Mouse (Mus musculus) heart, embryonic 13.5 days (tissue): Measurements from ENCODE around the gene Sox5. TPM values are rescaled to one million over a fixed set of nuclear protein-coding genes. Genes with fewer than 3 reads are reported as not detected.

ENCODE experiments used
- ATAC-seq: fragments of 200-750 bp; cut with Nextera tagmentation; 2 replicates; pipeline ENCODE4 v1.8.0; 2017; ENCODE audit warnings: moderate TSS enrichment; ENCODE audit not compliant: insufficient number of reproducible peaks, low FRiP score, low TSS enrichment; ENCODE audit errors: extremely low read depth
- H3K27ac ChIP-seq: fragments of 300-500 bp; sonication (generic); replicated peaks from 2 replicates; pipeline ENCODE4 v1.5.1; 2015; ENCODE audit warnings: moderate library complexity, mild to moderate bottlenecking, inconsistent platforms
- H3K27me3 ChIP-seq: fragments of 300-500 bp; sonication (generic); replicated peaks from 2 replicates; pipeline ENCODE4 v1.6.1; 2015; ENCODE audit warnings: mild to moderate bottlenecking, inconsistent platforms
- H3K36me3 ChIP-seq: fragments of 300-500 bp; sonication (generic); 2 replicates; pipeline ENCODE4 v1.6.1; 2015; ENCODE audit warnings: mild to moderate bottlenecking, inconsistent platforms
- H3K4me1 ChIP-seq: fragments of 300-500 bp; sonication (generic); 2 replicates; pipeline ENCODE4 v1.6.1; 2015; ENCODE audit warnings: inconsistent platforms
- H3K4me2 ChIP-seq: fragments of 300-500 bp; sonication (generic); 2 replicates; pipeline ENCODE4 v1.6.1; 2015; ENCODE audit warnings: inconsistent platforms, mild to moderate bottlenecking, moderate library complexity
- H3K4me3 ChIP-seq: fragments of 300-500 bp; sonication (generic); 2 replicates; pipeline ENCODE4 v1.5.1; 2015; ENCODE audit warnings: moderate library complexity, mild to moderate bottlenecking, inconsistent platforms
- H3K9ac ChIP-seq: fragments of 300-500 bp; sonication (generic); 2 replicates; pipeline ENCODE4 v1.6.1; 2015; ENCODE audit warnings: inconsistent platforms, mild to moderate bottlenecking, moderate library complexity
- H3K9me3 ChIP-seq: fragments of 300-500 bp; sonication (generic); 2 replicates; pipeline ENCODE4 v1.6.1; 2016; ENCODE audit warnings: inconsistent platforms
- WGBS: fragments of 180-500 bp; shearing (Covaris S2); methylation state at CpG from one replicate; pipeline ENCODE4 v1.1.7; 2015; ENCODE audit warnings: mixed read lengths; 5-methylcytosine and 5-hydroxymethylcytosine counted together
- polyA plus RNA-seq: library from polyadenylated mRNA; unstranded; fragments of >200 nt; fragmentation: Nextera tagmentation; extraction: Ambion mirVana; gene quantifications from 2 replicates; pipeline ENCODE4 v1.2.1, GENCODE M21; 2015

The Sox5 gene
- polyA plus RNA-seq, 1 experiment from 2014 or later, result 12.1 TPM

DNA sequence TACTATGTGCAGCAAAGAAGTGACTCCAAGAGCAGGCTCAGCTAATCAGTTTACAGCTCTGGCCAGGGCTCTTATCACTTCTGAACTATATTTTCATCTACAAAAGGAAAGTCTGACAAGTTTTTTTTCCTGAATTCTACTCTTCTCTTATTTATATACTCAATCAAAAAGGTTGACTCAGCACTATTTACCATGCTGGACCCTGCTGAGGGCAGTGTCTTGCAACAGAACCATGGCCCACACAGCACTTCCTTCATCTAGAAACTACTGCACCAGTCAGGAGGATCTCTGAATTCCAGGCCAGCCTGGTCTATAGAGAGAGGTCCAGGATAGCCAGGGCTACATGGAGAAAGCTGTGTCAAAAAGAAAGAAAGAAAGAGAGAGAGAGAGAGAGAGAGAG is 771.5 kb downstream of the Sox5 start:
- no peak for ATAC-seq
- Histone ChIP-seq H3K27ac (no peak overlapping the region), H3K4me2 (no peak overlapping the region), H3K4me1 (no peaks in the 10 kb centered on the region; the same call in 1 of the 2 replicates), H3K27me3 (no peaks in the 10 kb centered on the region), H3K36me3 (peaks cover 3% of the 10 kb centered on the region; the same call in 1 of the 2 replicates), H3K9ac (no peak overlapping the region), H3K4me3 (no peak overlapping the region), H3K9me3 (no peaks in the 10 kb centered on the region)

DNA sequence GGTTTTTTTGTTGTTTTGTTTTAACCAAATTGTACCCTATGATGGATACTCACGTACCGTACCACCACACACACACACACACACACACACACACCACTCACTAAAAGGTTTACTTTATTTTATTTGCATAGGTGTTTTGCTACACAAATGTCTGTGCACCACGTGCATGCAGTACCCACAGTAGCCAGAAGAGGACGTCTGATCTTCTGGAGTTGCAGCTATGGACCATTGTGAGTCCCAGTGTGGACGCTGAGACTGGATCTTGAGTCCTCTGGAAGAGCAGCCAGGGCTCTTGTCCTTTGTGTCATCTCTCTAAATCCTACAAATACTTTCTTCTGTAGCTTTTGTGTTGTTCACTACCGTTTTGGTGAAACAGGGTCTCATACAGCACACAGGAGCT is 776.6 kb downstream of the Sox5 start:
- H3K9ac ChIP-seq, result no peak overlapping the region
- H3K4me2 ChIP-seq, result no peak overlapping the region
- H3K27me3 ChIP-seq, result no peaks in the 10 kb centered on the region
- no peak overlapping the region for H3K27ac ChIP-seq
- H3K4me1 ChIP-seq, result no peaks in the 10 kb centered on the region
- ATAC-seq, result no peak
- H3K4me3 ChIP-seq, result no peak overlapping the region
- H3K9me3 ChIP-seq, result no peaks in the 10 kb centered on the region
- WGBS, result 84% methylated on average over 6 of the region's 6 CpGs
- no peaks in the 10 kb centered on the region for H3K36me3 ChIP-seq

DNA sequence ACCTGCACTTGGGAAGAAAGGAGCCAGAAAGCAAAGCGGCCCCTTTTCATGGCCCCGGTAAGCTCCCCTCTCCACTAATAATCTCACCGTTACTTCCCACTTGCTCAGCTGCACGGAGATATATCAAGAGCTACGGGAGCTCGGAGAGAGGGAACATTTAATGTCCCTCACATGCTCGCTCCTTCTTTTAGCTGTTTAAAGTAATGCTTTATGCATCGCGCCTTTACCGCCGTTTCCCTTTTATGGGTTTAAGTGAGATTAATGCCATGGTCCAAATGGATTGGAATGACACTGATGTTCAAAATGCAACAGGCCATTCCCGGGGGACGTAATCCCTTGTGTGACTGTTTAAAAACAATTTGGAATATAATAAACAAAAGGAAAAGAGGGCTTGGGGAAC is 783.6 kb downstream of the Sox5 start:
- Histone ChIP-seq H3K27ac (no peak overlapping the region), H3K27me3 (no peaks in the 10 kb centered on the region), H3K9ac (no peak overlapping the region), H3K4me2 (no peak overlapping the region), H3K9me3 (no peaks in the 10 kb centered on the region), H3K4me3 (no peak overlapping the region), H3K36me3 (no peaks in the 10 kb centered on the region), H3K4me1 (peaks cover 10% of the 10 kb centered on the region)
- ATAC-seq, result no peak
- WGBS, result 79% methylated on average over 13 of the region's 13 CpGs

DNA sequence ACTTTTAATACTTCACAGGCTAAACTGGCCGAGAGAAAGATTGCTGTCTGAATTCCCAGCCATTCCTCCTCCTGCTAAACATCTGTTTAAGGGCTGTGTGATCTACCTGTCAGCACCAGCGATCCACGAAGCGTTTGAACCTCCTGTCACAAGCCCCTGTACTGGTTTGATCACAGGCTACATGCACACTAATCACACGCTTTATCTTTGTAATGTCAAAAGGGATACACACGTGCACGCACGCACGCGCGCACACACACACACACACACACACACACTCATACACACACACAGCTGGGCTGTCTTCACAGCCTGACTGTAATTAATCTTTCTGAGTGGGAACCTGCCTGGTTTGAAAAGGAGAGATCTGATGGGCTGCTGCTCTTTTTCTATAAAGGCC is 784.2 kb downstream of the Sox5 start:
- Histone ChIP-seq H3K9me3 (no peaks in the 10 kb centered on the region), H3K27me3 (no peaks in the 10 kb centered on the region), H3K4me1 (peaks cover 10% of the 10 kb centered on the region), H3K36me3 (no peaks in the 10 kb centered on the region), H3K4me2 (peak overlapping the region; percentile 34), H3K4me3 (no peak overlapping the region), H3K9ac (no peak overlapping the region), H3K27ac (no peak overlapping the region)
- ATAC-seq, result no peak
- 38% methylated on average over 11 of the region's 11 CpGs for WGBS

DNA sequence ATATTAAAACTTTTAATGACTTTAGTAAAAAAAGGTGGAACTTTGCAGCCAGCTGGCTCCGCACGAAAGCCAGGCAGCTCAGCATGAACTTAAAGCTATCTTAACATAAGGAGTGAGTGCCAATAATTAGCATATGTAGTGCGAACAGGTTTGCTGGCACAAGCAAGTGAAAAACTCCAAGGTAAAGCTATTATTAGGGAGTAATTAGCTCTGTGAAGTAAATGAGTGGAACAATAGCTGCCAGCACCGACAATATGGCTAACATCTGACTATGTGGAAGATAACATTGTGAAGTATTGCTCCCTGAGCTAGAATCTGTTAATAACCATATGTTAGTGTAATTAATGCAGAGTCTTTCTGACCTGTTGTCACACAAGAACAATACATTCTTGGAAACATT is 786.7 kb downstream of the Sox5 start:
- H3K27ac ChIP-seq, result no peak overlapping the region
- no peaks in the 10 kb centered on the region for H3K36me3 ChIP-seq
- WGBS, result 58% methylated on average over 4 of the region's 4 CpGs
- H3K9me3 ChIP-seq, result no peaks in the 10 kb centered on the region
- no peak for ATAC-seq
- H3K27me3 ChIP-seq, result no peaks in the 10 kb centered on the region
- H3K9ac ChIP-seq, result no peak overlapping the region
- H3K4me2 ChIP-seq, result no peak overlapping the region
- H3K4me1 ChIP-seq, result peaks cover 10% of the 10 kb centered on the region
- no peak overlapping the region for H3K4me3 ChIP-seq

DNA sequence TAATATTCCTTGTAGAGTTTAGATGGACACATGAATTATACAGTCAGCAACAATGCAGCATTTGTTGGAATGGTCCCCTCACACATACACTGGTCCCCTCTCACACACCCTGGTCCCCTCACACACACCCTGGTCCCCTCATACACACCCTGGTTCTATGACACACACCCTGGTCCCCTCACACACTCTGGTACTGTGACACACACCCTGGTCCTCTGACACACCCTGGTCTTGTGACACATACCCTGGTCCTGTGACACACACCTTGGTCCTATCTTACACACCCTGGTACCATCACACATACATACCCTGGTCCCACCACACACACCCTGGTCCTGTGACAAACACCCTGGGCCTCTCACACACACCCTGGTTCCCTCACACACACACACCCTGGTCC is 794.2 kb downstream of the Sox5 start:
- H3K27me3 ChIP-seq, result no peaks in the 10 kb centered on the region

DNA sequence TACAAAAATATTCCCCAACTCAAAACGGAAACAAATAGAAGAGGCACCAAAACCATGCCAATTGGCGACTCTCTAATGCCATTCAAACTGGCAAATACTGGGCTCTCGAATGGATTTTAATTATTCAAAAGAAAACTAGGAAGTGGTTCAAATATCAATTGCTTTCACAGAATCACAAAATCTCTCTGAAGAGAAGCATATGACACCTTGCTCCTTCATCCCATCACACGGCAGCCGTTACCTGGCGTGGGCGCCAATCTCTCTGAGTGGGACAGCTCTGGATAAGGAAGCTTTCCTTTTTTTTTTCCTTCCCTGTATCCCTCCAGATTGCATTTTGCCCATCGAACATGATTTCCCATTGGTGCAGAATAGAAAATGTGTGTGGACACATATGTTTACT is 801.6 kb downstream of the Sox5 start:
- Histone ChIP-seq H3K27me3 (no peaks in the 10 kb centered on the region), H3K9ac (no peak overlapping the region), H3K4me2 (no peak overlapping the region), H3K4me3 (no peak overlapping the region), H3K4me1 (0 out of 2 replicates have a peak, but pooled peaks cover 3% of the 10 kb centered on the region), H3K9me3 (no peaks in the 10 kb centered on the region), H3K27ac (no peak overlapping the region), H3K36me3 (no peaks in the 10 kb centered on the region)
- 87% methylated on average over 8 of the region's 8 CpGs for WGBS
- ATAC-seq, result no peak

More for the DNA sequence above, 794.2 kb downstream of the Sox5 start:
- Histone ChIP-seq H3K36me3 (no peaks in the 10 kb centered on the region), H3K4me1 (no peaks in the 10 kb centered on the region), H3K9ac (no peak overlapping the region), H3K27ac (no peak overlapping the region), H3K4me3 (no peak overlapping the region), H3K4me2 (no peak overlapping the region), H3K9me3 (no peaks in the 10 kb centered on the region)
- ATAC-seq, result no peak

DNA sequence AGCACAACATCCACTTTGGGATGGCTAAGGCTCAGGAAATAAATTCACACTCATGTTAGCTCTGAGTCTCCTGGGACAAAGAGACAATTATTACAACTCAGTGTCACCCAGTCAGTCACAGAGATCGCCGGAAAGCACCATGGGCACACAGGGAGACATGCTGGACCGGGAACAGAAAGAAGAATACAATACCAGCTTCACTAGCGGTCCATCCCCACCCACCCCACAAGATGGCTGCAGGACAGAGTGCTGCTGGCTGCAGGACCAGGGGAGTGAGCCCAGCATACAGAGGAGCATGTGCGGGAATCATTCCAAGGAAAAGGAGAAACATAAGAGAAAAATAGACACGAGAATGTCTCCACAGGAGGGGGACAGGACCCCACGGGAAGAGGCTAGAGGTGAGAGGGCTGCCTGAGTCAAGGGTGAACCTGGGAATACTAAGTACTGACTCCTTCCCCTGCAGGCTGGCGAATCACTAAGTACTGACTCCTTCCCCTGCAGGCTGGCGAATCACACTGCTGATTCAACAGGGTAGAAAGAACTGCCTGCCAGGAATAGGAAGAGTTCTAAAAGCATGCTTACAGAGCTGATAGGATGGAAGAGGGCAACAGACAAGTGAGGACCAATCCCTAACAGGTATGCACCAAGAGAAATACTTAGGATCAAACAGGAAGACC is 813.9 kb downstream of the Sox5 start:
- H3K4me3 ChIP-seq, result no peak overlapping the region
- no peak overlapping the region for H3K4me2 ChIP-seq
- H3K4me1 ChIP-seq, result no peaks in the 10 kb centered on the region
- H3K27me3 ChIP-seq, result no peaks in the 10 kb centered on the region
- WGBS, result 73% methylated on average over 9 of the region's 9 CpGs
- H3K36me3 ChIP-seq, result no peaks in the 10 kb centered on the region
- no peaks in the 10 kb centered on the region for H3K9me3 ChIP-seq
- ATAC-seq, result no peak
- H3K9ac ChIP-seq, result no peak overlapping the region
- H3K27ac ChIP-seq, result no peak overlapping the region

DNA sequence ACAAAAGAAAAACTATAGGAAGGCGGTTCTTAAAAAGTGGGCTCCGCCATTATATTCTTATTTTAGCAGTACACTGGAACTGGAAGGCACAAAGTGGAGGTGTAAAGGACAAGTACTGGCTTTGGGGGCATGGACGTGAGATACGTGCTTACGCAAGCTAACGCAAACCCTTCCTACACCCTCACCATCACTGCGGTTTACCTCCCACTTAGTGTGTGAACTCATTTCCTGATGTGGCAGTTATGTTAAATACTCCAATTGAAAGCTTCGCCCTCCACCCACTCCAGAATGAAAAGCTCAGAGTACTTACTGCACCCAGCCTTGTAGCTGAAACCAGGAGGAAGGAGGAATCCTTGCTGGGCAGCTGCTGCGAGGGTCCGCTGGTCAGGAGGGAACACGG is 821.3 kb downstream of the Sox5 start:
- ATAC-seq, result no peak
- no peak overlapping the region for H3K9ac ChIP-seq
- no peaks in the 10 kb centered on the region for H3K9me3 ChIP-seq
- H3K4me2 ChIP-seq, result no peak overlapping the region
- H3K36me3 ChIP-seq, result 0 out of 2 replicates have a peak, but pooled peaks cover 5% of the 10 kb centered on the region
- no peaks in the 10 kb centered on the region for H3K27me3 ChIP-seq
- H3K4me3 ChIP-seq, result no peak overlapping the region
- 91% methylated on average over 11 of the region's 11 CpGs for WGBS
- H3K27ac ChIP-seq, result no peak overlapping the region
- H3K4me1 ChIP-seq, result no peaks in the 10 kb centered on the region

DNA sequence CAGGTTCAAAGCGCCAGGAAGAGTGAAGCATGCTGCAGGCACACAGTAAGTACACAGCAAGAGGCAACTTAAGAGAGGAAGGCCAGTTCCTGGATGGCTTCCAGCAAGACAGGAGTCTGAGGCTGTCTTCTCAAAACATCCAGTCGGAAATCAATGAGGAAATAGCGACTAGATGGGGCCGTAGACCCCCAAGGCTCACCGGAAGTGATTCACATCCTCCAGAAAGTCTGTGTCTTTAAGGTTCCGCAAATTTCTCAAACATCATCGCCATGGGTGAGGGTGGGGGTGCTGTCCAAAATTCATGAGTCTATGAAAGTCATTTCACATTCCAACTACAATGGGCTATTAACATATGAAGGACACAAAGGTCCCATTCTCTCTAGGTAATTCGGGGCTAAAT is 821.7 kb downstream of the Sox5 start:
- no peak overlapping the region for H3K4me3 ChIP-seq
- 0 out of 2 replicates have a peak, but pooled peaks cover 5% of the 10 kb centered on the region for H3K36me3 ChIP-seq
- H3K4me2 ChIP-seq, result no peak overlapping the region
- H3K27me3 ChIP-seq, result no peaks in the 10 kb centered on the region
- no peak overlapping the region for H3K27ac ChIP-seq
- ATAC-seq, result no peak
- no peaks in the 10 kb centered on the region for H3K4me1 ChIP-seq
- no peaks in the 10 kb centered on the region for H3K9me3 ChIP-seq
- WGBS, result 75% methylated on average over 8 of the region's 8 CpGs
- H3K9ac ChIP-seq, result no peak overlapping the region

DNA sequence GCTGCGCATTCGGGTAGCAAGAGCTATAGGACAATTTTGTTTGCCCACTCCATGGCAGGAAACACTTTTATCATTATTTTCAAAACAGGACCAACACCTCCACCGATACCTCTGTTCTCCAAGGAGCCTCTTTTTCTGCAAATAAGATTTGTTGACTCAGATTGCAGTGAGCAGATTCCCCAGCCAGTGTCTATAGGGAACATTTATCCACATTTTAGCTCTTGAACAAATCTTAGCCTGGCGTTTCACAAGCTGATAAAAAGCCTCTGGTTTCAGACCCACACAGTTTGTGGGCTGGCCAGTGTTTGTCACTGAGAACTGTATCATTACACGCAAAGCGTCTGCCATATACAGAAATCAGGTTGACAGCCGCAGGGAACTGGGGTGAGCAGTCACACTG is 823.4 kb downstream of the Sox5 start:
- Histone ChIP-seq H3K27ac (no peak overlapping the region), H3K27me3 (no peaks in the 10 kb centered on the region), H3K4me1 (no peaks in the 10 kb centered on the region), H3K9me3 (no peaks in the 10 kb centered on the region), H3K9ac (no peak overlapping the region), H3K36me3 (0 out of 2 replicates have a peak, but pooled peaks cover 5% of the 10 kb centered on the region), H3K4me2 (no peak overlapping the region), H3K4me3 (no peak overlapping the region)
- ATAC-seq, result no peak
- 70% methylated on average over 7 of the region's 7 CpGs for WGBS

DNA sequence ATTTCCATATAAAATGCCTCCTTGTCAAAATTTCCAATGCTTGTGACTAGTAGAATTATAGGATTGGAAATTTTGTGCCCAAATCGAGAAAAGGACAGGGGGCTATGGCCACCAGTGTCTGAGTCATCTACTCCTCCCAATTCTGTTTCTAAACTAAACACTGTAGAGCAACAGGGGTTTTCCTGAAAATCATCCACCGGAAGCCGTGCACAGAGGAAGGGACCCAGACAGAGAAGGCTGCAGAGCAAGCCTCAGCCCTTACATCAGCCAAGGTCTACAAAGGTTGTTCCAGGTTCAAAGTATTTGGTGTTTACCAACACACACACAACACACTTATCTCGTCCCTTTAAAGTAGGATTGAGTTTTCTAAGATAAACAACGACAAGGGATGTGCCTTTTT is 824.7 kb downstream of the Sox5 start:
- Histone ChIP-seq H3K27ac (no peak overlapping the region), H3K4me3 (no peak overlapping the region), H3K4me2 (no peak overlapping the region), H3K4me1 (no peaks in the 10 kb centered on the region), H3K27me3 (no peaks in the 10 kb centered on the region), H3K36me3 (0 out of 2 replicates have a peak, but pooled peaks cover 5% of the 10 kb centered on the region), H3K9me3 (no peaks in the 10 kb centered on the region), H3K9ac (no peak overlapping the region)
- no peak for ATAC-seq
- WGBS, result 66% methylated on average over 5 of the region's 5 CpGs
